Mouse (Mus musculus) cerebellum, adult 11 months (tissue): ENCODE measurements at regions not wholly inside any gene's neighbourhood (a gene's known extent, or its start where the extent isn't known, plus 50 kb on each side); places are given as distances from the start of the nearest gene placed in this dataset.

Experiments
- DNase-seq: peaks from one replicate; pipeline ENCODE4 v3.0.0; 2022

DNA sequence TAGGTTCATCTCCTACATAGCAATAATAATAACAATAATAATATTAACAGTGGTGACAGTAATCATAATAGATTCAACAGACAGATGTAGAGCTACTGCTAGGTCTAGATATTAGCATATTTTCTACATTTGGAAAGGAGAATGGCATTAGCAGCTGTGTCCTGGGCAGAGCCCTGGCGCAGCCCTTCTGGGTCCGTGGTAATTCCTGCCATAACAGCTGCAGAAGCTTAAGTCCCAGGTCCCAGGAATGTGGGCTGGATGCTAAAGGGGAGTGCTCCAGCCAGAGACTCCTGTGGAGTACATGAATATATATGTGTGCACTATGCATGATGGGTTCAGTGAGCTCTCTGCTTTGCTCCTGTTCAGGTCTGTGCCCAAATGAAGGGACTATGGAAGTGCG is 262.7 kb upstream of the Hs6st1 start:
- no peak for DNase-seq

DNA sequence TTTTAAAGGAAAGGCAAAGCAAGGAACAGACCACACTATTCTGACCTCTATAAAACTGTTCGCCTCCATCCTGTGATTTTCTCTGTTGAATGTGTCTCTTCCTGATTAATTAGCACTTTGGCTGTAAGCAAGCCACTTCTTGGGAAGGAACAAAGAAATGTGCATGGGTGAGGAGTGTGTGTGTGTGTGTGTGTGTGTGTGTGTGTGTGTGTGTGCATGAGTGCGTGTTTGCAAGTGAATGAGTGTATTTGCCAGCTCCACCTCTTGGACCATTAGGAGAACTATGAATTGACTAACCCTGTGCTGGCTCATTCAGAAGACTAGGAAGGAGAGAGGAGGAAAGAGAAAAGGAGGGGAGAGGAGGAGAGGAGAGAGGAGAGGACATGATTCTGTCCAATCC is 261.9 kb upstream of the Hs6st1 start:
- DNase-seq = no peak

DNA sequence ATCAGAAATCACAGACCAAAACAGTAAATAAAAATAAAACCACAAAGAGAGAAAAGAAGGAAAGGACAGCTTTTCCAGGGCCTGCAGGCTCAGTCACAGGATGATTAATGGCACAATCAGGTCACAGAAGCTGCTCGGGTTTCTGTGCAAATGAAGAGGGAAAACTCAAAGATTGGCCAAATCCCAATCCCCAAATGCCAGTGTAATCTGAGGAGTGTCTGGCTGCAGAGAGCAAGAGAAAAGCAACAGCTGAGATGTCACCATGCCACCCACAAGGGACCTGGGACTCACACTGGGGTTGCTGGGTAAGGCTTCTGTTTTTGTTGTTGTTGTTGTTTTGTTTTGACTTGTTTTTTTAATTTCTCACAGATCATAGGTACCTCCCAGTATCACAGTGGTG is 261.5 kb upstream of the Hs6st1 start:
- no peak for DNase-seq

DNA sequence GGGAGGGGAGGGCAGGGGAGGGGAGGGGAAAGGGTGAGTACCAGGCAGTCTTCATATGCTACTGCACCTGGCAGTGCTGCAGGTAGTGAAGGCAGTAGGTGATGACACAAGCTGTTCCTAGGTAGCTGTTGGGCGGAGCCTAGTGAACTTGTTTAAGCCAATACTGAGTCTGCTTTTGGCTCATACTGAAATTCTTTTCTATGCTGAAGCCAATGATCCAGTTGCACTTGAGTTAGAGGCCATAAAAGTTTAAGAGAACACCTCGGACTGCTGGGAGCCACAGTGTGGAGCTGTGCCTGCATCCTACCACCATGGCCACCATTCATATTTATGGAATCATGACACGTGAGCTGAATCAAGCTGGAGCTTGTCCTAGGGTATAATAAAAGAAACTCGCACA is 259.3 kb upstream of the Hs6st1 start:
- DNase-seq = no peak

DNA sequence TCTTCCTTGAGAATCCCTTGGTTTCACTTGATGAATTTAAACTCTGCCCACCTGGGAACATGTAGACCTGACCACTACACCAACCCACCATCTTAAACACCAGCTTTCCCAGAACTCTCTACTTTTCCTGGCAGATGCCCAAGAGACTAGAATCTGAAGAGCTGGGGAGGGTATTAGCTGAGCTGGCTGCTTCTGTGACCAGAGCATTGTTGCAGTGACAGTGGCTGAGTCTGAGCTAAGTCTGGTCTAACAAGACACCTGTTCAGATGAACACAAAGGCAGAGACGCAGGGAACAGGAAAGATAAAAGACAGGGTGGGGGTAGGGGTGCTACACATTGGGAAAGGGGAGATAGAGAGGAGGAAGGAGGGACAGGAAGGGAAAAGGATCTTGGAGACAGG is 258.9 kb upstream of the Hs6st1 start:
- no peak for DNase-seq

DNA sequence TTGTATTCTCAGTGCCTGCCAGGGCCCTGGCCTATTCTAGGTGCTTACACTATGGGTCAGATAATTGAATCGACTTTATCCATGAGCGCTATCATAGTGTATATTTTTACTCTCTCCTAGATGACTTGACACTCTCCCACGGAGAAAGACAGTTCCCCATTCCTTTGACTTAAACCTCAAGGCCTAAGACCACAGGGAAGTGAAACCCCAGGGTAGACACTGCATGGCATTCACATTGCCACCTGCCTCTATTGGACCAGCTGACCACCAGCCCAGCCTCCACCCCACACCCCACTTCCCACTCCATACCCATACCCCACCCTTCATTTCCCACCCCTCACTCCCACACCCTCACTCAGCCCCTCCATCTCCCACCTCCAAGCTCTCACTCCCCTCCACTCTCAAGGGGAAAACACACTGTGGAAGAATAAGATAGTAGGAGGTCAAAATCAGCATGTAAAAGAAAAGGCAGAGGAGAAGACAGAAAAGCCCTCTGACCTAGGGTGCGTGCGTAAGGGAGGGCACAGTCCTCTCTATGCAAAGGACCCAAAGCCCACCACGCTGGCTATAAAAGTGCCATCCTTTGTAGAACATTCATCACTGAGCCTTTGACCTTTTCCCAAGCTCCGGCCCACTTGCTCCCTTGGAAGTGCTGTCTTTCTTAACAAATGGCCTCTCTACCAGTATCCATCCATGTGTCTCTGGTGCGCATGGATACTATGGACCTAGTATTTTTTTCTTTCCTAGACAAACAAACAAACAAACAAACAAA is 257.4 kb upstream of the Hs6st1 start:
- no peak for DNase-seq

DNA sequence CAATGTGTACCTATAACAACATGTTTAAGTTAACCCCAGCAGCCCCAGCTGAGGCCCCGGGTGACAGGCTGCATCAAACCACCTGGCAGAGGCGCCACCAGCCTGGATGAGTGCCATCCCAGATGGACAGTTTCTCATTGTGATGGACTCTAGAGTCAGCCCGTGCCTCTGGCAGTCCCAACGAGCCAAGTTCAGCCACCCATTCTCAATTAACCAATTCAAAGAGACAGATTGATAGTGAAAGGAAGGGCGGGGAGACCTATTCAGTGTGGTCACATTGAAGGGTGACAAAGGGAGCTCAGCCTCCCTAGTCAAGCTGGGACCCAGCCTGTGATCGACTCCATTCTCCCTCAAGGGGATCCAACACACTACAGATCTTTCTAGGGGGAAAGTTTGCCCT is 256.8 kb upstream of the Hs6st1 start:
- peak; percentile 22 for DNase-seq

DNA sequence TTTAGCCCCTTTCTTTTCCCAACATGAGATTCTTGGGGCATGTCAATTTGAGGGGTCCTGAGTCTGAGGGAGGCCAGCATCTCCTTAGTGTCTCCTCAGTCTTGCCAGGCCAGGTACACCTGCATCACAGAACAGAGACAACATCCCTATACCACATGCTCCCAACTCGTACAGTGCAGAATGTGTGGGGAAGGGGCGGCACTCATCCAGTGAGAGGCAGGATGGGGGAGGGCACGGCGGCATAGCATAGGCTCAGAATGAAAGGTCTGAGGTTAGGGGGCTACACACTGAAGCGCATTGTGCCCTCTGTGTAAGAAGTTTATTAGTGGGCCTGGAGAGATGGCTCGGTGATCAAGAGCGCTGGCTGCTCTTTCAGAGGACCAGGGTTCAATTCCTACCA is 256.4 kb upstream of the Hs6st1 start:
- DNase-seq = no peak

DNA sequence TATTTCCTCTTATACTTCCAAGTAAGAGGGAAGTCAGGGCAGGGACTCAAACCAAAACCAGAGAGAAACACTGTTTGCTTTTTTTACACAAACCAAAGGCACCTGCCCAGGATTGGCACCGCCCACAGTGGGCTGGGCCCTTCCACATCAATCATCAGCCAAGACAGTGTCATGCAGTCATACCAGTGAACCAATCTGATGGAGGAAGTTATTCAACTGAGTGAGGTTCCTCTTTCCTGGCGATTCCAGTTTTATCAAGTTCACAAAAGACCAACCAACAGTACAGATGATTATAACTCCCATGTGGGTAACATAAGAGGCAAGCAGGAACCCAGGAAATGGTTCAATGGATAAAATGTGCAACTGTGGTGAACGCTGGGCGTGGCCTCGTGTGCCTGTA is 254.6 kb upstream of the Hs6st1 start:
- no peak for DNase-seq

DNA sequence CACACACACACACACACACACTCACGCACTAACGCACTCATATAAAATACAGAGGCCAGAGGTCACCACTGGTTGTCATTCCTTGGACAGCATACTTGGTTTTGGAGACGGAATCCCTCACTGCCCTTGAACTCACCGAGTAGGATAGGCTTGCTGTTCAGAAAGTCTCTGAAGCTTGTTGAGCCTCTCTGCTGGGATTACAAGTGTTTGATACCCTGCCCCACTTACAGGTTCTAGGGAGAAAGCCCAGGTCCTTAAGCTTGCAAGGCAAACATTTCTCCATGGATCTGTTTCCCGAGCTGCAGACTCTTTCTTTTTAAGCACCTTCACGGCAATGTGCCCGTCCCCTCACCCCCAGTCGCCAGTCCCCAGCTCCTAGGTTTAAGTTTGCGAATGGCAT is 254.0 kb upstream of the Hs6st1 start:
- no peak for DNase-seq

DNA sequence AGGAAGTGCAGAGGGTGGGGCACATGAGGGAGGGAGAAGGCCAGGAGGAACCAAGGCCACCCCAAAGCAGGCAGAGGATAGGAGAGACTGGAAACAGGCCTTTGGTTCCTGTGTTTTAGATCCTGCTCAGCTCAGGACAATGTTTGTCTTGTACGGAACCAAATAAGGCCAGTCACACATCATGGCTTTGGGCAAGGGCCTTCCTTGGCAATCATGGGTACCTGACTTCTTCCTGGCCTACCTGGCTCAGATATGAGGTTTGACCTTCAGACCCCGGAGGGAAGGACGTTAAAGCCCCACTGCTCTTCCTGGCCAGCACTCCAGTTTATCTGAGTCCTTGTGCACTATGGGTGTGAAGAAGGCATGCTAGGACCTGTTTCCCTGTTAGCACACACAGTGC is 253.4 kb upstream of the Hs6st1 start:
- no peak for DNase-seq

DNA sequence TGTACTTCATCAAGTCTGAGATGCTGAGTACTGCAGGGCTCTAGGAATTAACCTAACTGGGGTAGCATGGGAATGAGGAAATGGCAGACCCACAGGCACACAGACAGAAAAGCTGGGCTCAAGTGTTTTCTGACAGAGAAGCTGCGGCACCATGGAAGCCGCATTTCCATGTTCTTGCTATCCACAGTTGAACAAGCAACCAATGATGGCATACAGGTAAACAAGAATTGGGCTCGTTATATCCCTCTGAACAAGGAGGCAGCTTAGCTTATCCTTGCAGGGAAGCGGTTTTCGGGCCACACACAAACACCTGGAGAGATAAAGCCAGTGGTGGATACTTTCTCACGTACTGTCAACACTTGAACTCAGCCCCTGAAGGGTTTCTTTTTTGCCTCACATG is 246.4 kb upstream of the Hs6st1 start:
- DNase-seq = no peak

DNA sequence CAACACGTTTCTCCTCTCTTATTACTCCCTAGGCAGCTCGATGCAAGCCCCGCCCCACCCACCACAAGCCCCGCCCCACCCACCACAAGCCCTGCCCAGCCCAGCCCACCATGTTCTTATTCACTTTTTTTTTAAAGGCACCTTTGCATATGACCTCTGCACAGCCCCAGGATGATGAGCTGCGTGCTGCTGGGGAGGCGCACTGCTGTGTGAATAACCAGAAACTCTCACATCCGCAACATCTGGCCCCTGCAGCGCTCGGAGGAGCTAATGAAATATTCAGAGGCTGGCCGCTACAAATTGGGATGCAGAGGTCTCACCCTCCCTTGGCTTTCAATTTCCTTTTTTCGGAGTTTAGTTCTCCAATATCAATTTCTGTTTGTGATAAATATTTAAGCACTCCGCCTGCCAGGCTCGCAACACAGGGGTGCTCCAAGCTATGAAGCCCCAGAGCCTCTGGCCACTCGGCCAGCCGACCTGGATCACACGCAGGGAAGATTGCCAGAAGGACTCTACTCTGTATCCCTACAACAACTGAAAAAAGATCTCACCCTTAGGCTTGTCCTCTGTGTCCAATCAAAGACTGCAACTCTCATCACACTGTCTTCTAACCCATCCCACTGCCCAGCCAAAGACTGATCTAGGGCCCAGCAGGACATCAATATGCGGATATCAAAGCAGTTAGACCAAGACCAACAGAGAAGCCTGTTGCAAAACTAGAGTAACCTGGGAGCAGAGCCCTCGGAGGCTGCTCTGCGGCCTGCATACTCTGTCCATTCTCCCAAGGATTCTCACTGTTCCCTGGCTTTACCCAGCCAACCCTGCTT is 245.6 kb upstream of the Hs6st1 start:
- no peak for DNase-seq

DNA sequence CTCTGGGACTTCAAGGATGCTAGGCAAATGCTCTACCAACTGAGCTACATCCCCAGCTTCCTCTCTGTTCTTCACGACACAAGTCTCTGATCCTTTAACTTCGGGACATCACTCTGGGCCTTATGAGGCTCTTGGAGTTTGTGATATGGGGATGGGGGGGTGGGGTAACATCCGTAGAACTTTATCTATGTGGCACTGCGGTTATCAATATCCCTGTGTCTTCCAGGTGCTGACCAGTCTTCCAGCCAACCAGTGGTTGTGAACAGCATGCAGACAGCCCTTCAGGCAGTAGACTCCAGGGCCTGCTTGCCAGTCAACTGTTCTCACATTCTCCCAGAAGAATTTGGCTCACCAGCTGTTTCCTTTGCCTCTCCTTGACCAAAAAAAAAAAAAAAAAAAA is 244.7 kb upstream of the Hs6st1 start:
- DNase-seq = no peak

DNA sequence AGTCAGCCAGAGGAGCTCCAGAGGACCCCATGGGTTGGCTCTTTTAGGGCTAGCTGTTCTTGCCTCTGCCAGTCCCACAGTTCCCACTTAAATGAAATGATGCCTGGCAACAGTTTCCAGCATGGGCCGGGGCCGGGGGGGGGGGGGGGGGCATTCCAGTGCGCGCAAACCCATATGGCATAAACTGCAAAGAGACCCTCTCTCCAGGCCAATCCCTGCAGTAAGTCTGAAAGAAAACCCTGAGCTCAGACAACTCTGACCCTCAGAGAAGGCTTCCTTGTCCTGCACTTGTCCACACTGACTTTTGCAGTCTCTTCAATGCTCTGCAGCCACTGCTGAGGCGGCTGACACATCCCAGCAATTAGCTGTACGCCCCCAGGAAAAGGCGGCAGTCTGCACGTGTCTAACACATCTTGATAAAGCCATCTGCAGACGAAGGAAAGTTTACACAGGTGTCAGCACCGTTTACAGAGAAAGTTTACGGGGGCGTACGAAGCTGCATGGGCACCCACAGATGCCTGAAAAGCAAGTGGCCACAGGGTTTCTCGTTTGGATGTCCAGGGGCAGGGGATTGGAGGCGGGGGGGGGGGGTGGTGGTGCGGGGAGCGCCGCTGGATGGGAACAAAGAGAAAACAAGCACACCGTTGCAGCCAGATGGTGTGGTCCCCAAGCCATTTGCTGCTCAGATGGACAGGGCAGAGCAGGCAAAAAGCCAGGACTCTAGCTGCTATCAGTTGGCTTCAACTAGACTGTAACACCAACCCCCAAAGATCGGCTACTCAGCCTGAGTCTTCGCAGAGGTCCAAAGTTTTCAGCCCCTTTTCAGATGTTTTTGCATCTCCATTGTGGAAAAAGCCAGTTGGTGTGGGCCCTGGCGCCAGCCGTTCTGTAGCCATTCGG is 244.0 kb upstream of the Hs6st1 start:
- no peak for DNase-seq

DNA sequence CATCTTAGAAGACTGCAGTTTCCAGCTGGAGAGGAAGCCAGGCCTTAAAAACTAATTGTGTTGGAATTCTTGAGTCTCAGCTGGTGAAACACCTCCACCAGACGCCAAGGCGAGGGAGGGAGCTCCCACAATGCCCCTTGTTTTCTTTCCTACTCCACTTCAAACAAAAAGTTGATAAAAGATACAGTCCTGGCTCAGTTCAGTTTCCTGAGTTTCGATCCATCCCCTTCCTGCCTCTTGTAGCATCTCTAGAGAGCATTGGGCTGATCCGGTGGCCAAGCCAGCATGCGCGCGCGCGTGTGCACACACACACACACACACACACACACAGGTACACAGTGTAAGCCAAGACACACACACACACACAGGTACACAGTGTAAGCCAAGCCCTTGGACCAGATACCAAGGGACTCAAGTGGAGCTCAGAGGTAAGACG is 242.7 kb upstream of the Hs6st1 start:
- no peak for DNase-seq

DNA sequence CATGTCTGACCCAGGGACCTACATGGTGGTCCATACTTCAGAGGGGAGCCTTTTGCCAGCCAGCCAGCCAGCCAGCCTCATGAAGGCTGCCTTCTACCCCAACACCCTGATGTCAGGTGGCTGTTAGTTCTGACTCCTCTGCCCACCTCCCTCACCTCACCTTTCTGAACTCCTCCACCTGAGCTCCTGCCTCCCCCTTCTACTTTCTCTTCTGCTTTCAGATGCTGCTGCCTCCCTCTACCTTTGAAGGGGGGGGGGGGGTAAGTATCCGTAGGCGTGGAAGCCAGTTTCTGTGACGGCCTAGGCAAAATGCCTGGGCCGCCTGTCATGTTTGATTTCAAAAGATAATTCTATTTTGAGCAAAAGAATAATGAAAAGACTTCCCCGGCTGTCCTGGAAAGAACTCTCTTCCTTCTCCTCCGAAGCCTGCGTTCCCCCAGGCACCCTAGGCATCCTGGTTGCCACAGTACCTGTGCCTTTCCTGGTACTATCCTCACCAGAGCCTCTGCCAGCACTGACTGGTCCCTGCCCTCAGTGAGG is 241.6 kb upstream of the Hs6st1 start:
- no peak for DNase-seq

DNA sequence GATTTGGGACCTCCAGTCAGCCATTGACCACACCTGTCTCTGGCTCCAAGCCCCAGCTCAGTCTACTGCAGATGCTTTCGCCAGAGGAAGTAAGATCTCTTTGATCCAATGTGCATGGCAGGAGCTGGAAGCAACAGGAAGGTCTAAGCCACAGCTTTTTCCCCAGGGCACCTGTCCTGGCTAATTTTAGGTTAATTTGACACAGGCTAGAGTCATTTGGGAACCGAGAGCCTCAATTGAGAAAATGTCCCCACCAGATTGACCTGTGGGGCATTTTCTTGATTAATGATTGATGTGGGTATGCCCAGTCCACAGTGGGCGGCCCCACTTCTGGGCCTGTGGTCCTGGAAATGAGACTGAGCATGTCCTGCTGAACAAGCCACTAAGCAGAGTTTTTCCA is 240.7 kb upstream of the Hs6st1 start:
- DNase-seq = no peak

DNA sequence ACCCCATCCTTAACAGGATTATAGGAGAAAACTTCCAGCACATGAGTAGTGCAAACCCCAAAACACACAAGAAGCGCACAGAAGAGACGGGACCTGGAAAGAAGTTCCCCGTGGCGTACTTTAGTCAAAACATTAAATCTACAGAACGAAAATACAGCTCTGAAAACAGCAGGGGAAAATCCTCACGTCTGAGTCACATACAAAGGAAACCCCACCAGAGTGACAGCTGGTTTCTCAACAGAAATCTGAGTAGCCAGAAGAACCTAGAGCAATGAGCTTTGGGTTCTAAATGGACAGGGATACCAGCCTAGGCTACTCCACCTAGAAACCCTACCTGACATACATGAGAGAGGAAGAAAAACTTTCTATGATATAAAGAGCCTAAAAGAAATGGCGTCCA is 234.0 kb upstream of the Hs6st1 start:
- no peak for DNase-seq

DNA sequence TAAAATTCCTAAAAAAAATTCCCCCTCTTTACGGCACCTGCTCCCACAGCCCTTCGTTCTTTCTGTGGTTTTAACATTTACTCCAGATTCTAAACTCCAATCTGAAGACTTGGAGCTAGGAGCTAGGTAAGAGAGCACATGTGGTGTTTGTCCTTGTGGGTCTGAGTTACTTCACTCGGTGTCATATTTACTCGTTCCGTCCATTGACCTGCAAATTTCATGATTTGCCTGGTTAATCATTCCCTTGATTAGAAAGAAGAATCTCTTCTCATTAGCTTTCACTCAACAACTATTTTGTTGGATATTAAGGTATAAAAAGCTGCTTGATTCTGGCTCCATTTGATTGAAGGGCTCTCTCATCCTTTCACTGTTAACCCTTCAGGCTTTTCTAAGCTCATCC is 231.6 kb upstream of the Hs6st1 start:
- DNase-seq = no peak

DNA sequence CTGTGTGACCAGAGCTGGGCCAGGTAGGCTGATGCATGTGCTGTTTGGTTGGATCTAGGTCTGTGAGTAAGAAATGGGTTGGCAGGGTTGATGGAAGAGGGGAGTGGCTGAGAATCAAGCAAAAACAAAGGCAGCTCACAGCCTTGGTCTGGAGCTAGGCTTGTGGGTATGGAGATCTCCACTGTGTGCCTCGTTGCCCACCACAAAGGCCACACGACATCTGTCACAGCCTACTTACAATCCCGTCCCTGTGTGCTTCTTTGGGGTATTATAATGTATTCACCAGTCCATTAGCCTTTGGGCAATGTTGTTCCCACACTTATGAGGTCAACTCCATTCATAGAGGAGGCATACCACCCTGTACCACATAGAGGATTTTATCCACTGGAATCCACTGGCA is 229.6 kb upstream of the Hs6st1 start:
- DNase-seq = no peak

DNA sequence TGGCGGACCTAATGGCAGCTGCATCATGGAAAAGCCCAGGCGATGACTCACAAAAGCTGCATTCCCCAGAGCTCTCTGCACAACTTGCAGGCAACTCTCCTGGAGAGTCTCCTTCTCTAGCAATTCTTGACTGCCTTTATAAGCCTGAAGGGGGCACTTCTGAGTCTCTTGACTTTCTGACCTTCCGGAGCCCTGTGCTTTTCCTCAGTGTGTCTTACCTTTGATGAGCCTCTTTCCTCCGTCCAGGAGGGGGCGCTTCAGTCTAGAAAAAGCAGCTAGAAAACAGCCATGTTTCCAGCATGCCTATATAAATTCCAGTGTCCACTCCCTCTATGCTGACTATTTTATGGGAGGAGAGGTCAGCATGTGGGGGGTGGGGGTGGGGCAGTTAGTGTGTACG is 228.8 kb upstream of the Hs6st1 start:
- DNase-seq = peak; percentile 13

DNA sequence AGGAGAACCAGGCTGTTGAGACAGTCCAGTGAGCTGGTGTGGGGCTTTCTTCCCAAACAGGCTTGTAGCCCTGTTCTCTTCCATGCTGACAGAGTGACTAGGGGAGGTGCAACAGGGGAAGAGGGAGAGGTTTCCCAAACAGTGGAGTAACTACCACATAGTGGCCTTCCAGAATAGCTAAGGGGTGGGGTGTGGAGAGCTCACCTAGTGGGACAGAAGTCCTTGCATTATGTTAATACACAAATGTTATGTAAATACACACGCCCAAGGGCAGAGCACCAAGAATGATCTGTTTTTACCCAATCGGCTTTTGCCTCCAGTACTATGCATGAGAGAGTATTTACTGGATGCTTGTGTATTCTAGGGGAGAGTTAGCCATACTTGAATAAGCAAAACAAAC is 226.6 kb upstream of the Hs6st1 start:
- no peak for DNase-seq
